Mouse (Mus musculus) cerebellum, adult 9-10 months (tissue): ENCODE data around the gene Hpcal1.
"Not testable (repeated sequence)": the region's sequence is repeated elsewhere in the genome, so short reads cannot be mapped to it uniquely, and the experiment has no call there.

ENCODE experiments used
- DNase-seq: peaks from one replicate; pipeline ENCODE4 v3.0.0; 2022

The Hpcal1 gene

DNA sequence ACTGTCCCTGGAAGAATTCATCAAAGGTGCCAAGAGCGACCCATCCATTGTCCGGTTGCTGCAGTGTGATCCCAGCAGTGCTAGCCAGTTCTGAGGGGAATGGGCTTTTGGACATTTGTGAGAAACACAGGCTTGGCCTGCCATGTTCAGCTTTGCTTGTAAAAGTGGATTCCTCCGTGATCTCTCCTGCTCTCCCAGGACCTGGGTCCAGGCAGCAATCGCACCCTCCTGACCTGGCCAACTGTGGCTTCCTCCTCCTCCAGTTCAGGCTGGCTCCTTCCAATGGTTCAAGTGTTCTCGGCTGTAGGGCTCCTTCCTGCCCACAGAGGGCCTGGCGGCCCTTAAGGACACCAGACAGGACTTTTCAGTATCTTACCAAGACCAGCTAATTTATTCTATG is 100.5 kb downstream of the Hpcal1 start:
- DNase-seq: no peak

- DNase-seq: no peak
Observed at GRCm38 (mm10) chr12:17792756-17793155, 102.1 kb downstream of the Hpcal1 start.

DNA sequence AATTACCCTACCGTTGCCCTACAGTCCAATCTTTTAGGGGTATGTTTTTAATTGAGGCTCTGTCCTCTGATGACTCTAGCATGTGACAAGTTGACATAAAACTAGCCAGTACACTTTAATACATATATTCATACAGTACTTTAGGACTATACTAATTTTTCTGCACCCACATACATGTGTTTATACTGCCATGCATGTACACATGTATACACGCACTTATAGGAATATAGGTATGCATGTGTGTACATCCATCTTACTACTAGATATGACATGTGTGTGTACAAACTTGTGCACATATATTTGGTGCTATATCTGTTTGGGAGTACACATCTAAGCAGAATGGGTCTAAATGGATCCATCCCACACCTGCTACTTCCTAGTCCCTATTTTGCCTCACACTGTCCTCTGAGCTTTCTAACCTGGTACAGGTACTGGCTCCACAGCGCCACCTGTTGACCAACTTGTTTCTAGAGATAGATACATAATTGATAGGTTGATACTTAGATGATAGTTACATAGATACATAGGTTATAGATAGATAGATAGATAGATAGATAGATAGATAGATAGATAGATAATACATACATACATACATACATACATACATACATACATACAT is 105.1 kb downstream of the Hpcal1 start:
- peak; percentile 85 for DNase-seq

GRCm38 (mm10) chr12:17798261-17798660 is 107.6 kb downstream of the Hpcal1 start:
- DNase-seq: not testable (repeated sequence)

- peak; percentile 87 for DNase-seq
Observed at GRCm38 (mm10) chr12:17808542-17808941, 117.9 kb downstream of the Hpcal1 start.

DNA sequence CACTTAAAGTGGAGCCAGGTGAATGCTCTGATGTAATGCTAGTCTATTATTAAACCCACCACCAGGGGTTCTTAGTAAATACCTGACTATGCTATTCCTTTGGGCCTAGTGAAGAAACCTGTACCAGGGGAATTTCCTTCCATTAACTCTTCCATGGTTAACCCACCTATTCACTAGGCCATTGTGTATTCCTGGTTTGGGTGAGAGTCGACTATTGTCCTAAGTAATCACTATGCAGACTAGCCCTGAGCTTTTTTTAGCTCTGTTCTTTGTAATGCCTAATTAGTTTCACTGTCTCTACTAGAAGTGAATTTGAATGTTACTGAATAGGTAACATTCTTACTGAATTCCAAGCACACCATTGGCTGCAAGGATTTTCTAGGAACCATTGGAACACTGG is 144.6 kb downstream of the Hpcal1 start:
- not testable (repeated sequence) for DNase-seq
